Mouse (Mus musculus) limb, embryonic 14.5 days (tissue): Measurements from ENCODE around the gene Gja1. TPM values are rescaled to one million over a fixed set of nuclear protein-coding genes. Genes with fewer than 3 reads are reported as not detected.
A peak's percentile ranks its signal among the peaks of the same experiment; 100 is the strongest.

Experiments
- ATAC-seq: fragments of 200-750 bp; cut with Nextera tagmentation; 2 replicates; pipeline ENCODE4 v1.8.0; 2017; ENCODE audit warnings: low read depth, moderate number of reproducible peaks, moderate TSS enrichment; ENCODE audit not compliant: low FRiP score
- DNase-seq: peaks from one replicate; pipeline ENCODE4 v3.0.0-alpha.2; 2015; ENCODE audit warnings: low spot score
- H3K27ac ChIP-seq: fragments of 300-500 bp; sonication (generic); replicated peaks from 2 replicates; pipeline ENCODE4 v1.5.1; 2014; ENCODE audit warnings: low read depth, mild to moderate bottlenecking, low read length, moderate library complexity, mixed read lengths
- H3K27me3 ChIP-seq: fragments of 300-500 bp; sonication (generic); 2 replicates; pipeline ENCODE4 v1.6.1; 2014; ENCODE audit warnings: low read length, mixed read lengths; ENCODE audit not compliant: control insufficient read depth, insufficient read depth
- H3K36me3 ChIP-seq: fragments of 300-500 bp; sonication (generic); 2 replicates; pipeline ENCODE4 v1.6.1; 2014; ENCODE audit warnings: mild to moderate bottlenecking, low read length, moderate library complexity, mixed read lengths; ENCODE audit not compliant: control insufficient read depth, insufficient read depth
- H3K4me1 ChIP-seq: fragments of 300-500 bp; sonication (generic); 2 replicates; pipeline ENCODE4 v1.6.1; 2014; ENCODE audit warnings: antibody characterized with exemption, low read length, mixed read lengths; ENCODE audit not compliant: control insufficient read depth, insufficient read depth
- H3K4me2 ChIP-seq: fragments of 300-500 bp; sonication (generic); replicated peaks from 2 replicates; pipeline ENCODE4 v1.6.1; 2014; ENCODE audit warnings: low read depth, mild to moderate bottlenecking, low read length, moderate library complexity; ENCODE audit not compliant: severe bottlenecking
- H3K4me3 ChIP-seq: fragments of 300-500 bp; sonication (generic); replicated peaks from 2 replicates; pipeline ENCODE4 v1.5.1; 2014; ENCODE audit warnings: low read length
- H3K9ac ChIP-seq: fragments of 300-500 bp; sonication (generic); 2 replicates; pipeline ENCODE4 v1.6.1; 2014; ENCODE audit warnings: mild to moderate bottlenecking, low read depth, low read length, moderate library complexity; ENCODE audit not compliant: severe bottlenecking
- H3K9me3 ChIP-seq: fragments of 300-500 bp; sonication (generic); 2 replicates; pipeline ENCODE4 v1.6.1; 2016; ENCODE audit warnings: low read length; ENCODE audit not compliant: control insufficient read depth
- POLR2A ChIP-seq: fragments of 200-500 bp; IDR thresholded peaks from 2 replicates; pipeline ENCODE4 v1.8.0; 2012; ENCODE audit warnings: inconsistent platforms, mild to moderate bottlenecking, moderate library complexity, borderline replicate concordance; ENCODE audit not compliant: insufficient read depth, insufficient read length; ENCODE audit errors: extremely low read depth
- WGBS: fragments of 180-500 bp; shearing (Covaris S2); extraction: QIAGEN DNeasy Blood & Tissue Kit; methylation state at CpG from one replicate; pipeline ENCODE4 v1.1.7; 2014; 5-methylcytosine and 5-hydroxymethylcytosine counted together
- polyA plus RNA-seq, 2 experiments: library from polyadenylated mRNA; depleted of rRNA in 1 of 2; stranded (reverse) in 1 of 2; unstranded in 1 of 2; fragments of >200 nt; fragmentation: Nextera tagmentation in 1 of 2; extraction: Ambion mirVana in 1 of 2; gene quantifications; 2 replicates each; pipeline versions ENCODE4 v1.2.1 to v1.2.3; 2012 to 2014

Gene Gja1
- 86.4 and 102 TPM in 2 replicates for polyA plus RNA-seq (2012; rRNA removed)
- 388 and 411 TPM in 2 replicates for polyA plus RNA-seq (2014; fragmentation: Nextera tagmentation; extraction: Ambion mirVana)

DNA sequence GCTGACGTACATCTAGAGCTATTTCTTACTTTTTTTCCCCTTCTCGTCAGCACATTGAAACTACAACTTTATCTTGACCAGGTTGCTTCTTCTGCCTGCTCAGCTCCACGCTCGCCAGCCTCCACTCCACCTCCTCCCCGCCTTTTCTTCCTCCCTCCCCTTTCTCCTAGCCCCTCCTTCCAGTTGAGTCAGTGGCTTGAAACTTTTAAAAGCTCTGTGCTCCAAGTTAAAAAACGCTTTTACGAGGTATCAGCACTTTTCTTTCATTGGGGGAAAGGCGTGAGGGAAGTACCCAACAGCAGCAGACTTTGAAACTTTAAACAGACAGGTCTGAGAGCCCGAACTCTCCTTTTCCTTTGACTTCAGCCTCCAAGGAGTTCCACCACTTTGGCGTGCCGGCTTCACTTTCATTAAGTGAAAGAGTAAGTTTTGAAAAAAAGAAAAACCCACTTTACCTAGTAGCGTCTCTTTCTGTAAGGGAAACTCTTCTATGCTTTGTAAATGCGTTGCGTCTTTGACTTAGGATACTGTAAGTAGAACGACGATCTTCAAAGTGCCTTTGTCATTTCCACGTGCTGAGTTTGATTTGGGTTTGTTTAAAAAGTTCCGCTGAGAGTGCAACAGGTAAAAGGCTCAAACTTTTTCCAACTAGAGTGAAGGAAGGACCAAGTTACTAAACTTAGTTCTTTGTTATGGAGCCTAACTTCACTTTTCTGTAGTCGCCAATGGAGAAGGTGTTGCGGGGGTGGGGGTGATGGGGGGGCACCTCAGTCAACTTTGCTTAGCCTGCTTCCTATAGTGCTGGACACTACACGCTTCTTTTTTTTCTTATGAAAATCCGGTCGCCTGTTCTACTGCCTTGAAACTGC lies at the start of gene Gja1:
Gene Gja1 (plus strand): TSS at position 234 of the 869 bp plus-strand sequence.
- Histone ChIP-seq H3K27ac (peak within 1 kb of the TSS; percentile 93), H3K4me3 (peak within 1 kb of the TSS; percentile 58), H3K9ac (peak within 1 kb of the TSS; percentile 86), H3K27me3 (no peaks in the 10 kb centered on the region), H3K4me1 (peaks cover 11% of the 10 kb centered on the region; the same call in 1 of the 2 replicates), H3K36me3 (no peaks in the 10 kb centered on the region), H3K9me3 (no peaks in the 10 kb centered on the region), H3K4me2 (peak within 1 kb of the TSS; percentile 68)
- ATAC-seq (peak; percentile 68), DNase-seq (peak; percentile 88)
- TF ChIP-seq POLR2A = peak; percentile 59; the same call in 1 of the 2 replicates
- 2% methylated on average over 23 of the region's 23 CpGs for WGBS

DNA sequence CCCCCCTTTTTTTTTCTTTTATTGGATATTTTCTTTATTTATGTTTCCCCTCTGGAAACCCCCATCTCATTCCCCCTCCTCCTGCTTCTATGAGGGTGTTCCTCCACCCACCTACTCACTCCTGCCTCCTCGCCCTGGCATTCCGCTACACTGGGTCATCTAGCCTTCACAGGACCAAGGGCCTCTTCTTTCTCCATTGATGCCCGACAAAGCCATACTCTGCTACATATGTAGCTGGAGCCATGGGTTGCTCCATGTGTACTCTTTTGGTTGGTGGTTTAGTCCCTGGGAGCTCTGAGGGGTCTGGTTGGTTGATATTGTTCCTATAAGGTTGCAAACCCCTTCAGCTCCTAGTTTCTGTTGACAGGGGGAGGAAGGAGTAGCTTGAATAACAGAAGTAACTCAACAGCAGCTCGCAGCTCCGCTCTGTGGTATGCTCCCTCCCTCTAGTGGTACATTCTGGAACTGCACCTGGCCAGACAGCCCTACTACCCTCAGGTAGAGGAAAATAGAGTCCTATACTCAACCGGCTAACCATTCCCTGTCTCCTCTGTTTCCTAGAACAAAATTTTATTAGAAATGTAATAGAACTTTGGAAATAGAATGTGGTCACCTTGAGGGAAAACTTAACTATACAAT lies 38.2 kb upstream of the Gja1 start:
- peak; percentile 83 for DNase-seq
- Histone ChIP-seq H3K4me1 (no peaks in the 10 kb centered on the region), H3K36me3 (no peaks in the 10 kb centered on the region), H3K4me2 (no peak overlapping the region), H3K27me3 (no peaks in the 10 kb centered on the region), H3K27ac (no peak overlapping the region), H3K9ac (no peak overlapping the region), H3K9me3 (no peaks in the 10 kb centered on the region), H3K4me3 (no peak overlapping the region)
- peak; percentile 78; the same call in 1 of the 2 replicates for ATAC-seq
- TF ChIP-seq POLR2A = no peak
- 50% methylated on average over 6 of the region's 6 CpGs for WGBS

DNA sequence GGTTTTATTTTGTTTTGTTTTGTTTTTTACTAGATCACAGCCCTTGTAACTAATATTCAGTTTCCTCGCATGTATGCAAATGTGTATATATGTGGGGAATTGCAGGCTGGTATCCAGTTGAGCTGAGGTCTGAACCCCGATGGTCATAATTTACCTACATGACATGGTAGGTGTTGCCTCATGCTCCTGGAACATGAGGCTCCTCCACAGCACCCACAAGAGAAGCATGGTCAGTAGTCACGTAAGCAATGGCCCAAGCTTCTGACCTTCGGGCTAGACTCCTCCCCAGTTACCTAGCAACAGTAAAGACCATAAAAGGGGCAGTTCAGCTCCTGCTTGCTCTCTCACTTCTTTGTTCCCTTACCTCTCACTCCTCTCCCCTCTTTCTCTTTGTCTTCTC lies 16.7 kb upstream of the Gja1 start:
- ATAC-seq = no peak
- 64% methylated on average over 4 of the region's 4 CpGs for WGBS
- DNase-seq = no peak
- Histone ChIP-seq H3K4me2 (no peak overlapping the region), H3K9ac (no peak overlapping the region), H3K36me3 (no peaks in the 10 kb centered on the region), H3K4me3 (no peak overlapping the region), H3K4me1 (no peaks in the 10 kb centered on the region), H3K27me3 (no peaks in the 10 kb centered on the region), H3K27ac (no peak overlapping the region), H3K9me3 (no peaks in the 10 kb centered on the region)
- no peak for TF ChIP-seq POLR2A

DNA sequence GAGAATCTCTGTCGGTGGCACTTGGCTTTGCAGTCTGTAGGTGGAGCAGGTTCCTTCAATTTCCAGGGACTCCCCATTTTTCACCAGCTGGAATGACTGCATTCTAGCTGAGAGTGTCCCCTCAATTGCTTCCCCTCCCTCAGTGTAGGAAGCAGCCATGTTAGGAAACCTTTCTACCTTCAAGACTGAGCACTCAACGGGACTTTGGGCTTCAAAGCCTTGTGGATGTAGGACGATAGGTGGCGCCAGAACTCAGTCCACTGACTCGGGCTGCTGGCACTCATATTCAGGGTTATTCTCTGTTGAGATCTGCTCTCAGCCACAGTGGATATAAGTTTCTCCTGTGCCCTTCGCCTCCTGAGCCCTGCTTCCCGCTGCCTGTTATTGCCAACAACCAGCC lies 8.1 kb upstream of the Gja1 start:
- no peak for TF ChIP-seq POLR2A
- no peaks in the 10 kb centered on the region for H3K9me3 ChIP-seq
- H3K9ac ChIP-seq = no peak overlapping the region
- DNase-seq (peak; percentile 80), ATAC-seq (peak; percentile 69; the same call in 1 of the 2 replicates)
- H3K4me2 ChIP-seq = no peak overlapping the region
- H3K27me3 ChIP-seq = no peaks in the 10 kb centered on the region
- H3K36me3 ChIP-seq = no peaks in the 10 kb centered on the region
- WGBS = 20% methylated on average over 7 of the region's 7 CpGs
- H3K4me1 ChIP-seq = peaks cover 6% of the 10 kb centered on the region; the same call in 1 of the 2 replicates
- H3K27ac ChIP-seq = no peak overlapping the region
- no peak overlapping the region for H3K4me3 ChIP-seq

DNA sequence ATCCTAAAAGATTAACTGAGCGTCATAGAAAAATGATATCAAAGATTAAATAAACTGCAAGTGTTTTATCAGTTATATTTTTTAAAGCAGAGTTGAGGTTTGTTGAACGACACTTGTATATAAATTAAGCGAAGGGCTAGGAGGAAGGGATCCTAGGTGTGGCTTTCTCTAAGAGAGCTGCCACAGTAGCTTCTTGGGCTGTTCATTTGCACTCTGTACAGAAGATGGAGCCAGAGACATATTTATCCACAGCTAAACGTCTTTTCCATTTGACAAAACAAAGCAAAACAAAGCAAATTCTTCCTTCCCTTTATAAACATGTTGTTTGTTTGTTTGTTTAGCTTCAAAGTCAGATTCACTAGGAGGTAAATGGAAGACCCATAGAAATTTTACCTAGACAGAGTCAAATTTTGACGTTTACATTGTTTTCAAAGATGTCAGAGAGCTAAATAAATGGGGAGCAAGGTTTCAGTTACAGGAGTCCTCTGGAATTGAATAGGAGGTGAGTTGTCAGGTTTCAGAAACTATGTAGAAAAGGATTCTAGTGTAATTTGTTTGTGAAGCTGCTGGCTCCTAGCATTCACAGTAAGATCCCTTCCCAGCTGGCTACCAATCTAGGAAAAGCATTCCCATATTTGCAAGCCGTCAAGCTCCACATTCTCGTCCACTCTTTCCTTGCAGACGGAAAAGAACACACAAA lies 4.0 kb upstream of the Gja1 start:
- Histone ChIP-seq H3K4me3 (peak overlapping the region; percentile 9; the same call in 1 of the 2 replicates), H3K36me3 (no peaks in the 10 kb centered on the region), H3K27ac (no peak overlapping the region), H3K9ac (no peak overlapping the region), H3K27me3 (no peaks in the 10 kb centered on the region), H3K4me1 (peaks cover 11% of the 10 kb centered on the region; the same call in 1 of the 2 replicates), H3K9me3 (no peaks in the 10 kb centered on the region), H3K4me2 (peak overlapping the region; percentile 37)
- WGBS = 24% methylated on average over 8 of the region's 8 CpGs
- ATAC-seq (no peak), DNase-seq (peak; percentile 58)
- TF ChIP-seq POLR2A = no peak
